Comparison of ENCODE assay signal across 8 mouse cellular contexts in genomic region chr11:79019839-79020534, GRCm38 (mm10). TPM values are rescaled to one million over a fixed set of nuclear protein-coding genes. Genes with fewer than 3 reads are reported as not detected.
DNase-seq lines count a peak whose midpoint lies in the region; ATAC-seq and TF ChIP-seq lines count a peak whose summit lies in the region.

No protein-coding gene starts in this region.

- no peaks in the 10 kb centered on the region for H3K27me3 ChIP-seq in liver, embryonic 12.5 days (replicated peaks)
- no peaks in the 10 kb centered on the region for H3K27me3 ChIP-seq in splenic B cell, adult 2 months (ENCODE audit: control insufficient read depth, insufficient read depth, low read length, poor library complexity, severe bottlenecking)
- H3K27me3 ChIP-seq in forebrain, embryonic 13.5 days: no peaks in the 10 kb centered on the region

- no peak overlapping the region for H3K4me2 ChIP-seq in liver, embryonic 12.5 days
- H3K4me2 ChIP-seq in forebrain, embryonic 13.5 days: no peak overlapping the region

- no peak overlapping the region for H3K27ac ChIP-seq in liver, embryonic 12.5 days
- H3K27ac ChIP-seq in layer of hippocampus, adult 2 months: peak overlapping the region; percentile 14; the same call in 1 of the 2 replicates
- no peak overlapping the region for H3K27ac ChIP-seq in forebrain, embryonic 13.5 days

- H3K4me3 ChIP-seq in liver, embryonic 12.5 days: no peak overlapping the region
- no peak overlapping the region for H3K4me3 ChIP-seq in layer of hippocampus, adult 2 months
- H3K4me3 ChIP-seq in forebrain, embryonic 13.5 days: no peak overlapping the region

- TF ChIP-seq CTCF in layer of hippocampus, adult 2 months (conservative IDR thresholded peaks at IDR 0.05): peak; percentile 75

- H3K4me1 ChIP-seq in liver, embryonic 12.5 days: peaks cover 55% of the 10 kb centered on the region
- no peaks in the 10 kb centered on the region for H3K4me1 ChIP-seq in forebrain, embryonic 13.5 days

- no peak overlapping the region for H3K9ac ChIP-seq in liver, embryonic 12.5 days
- no peak overlapping the region for H3K9ac ChIP-seq in forebrain, embryonic 13.5 days

- WGBS in liver, embryonic 12.5 days (ENCODE audit: insufficient replicate concordance): 61% methylated on average over 17 of the region's 17 CpGs
- 87% methylated on average over 17 of the region's 17 CpGs for WGBS in forebrain, embryonic 13.5 days

- DNase-seq in CD4-positive, CD25-positive, alpha-beta regulatory T cell, adult 2 months (ENCODE audit: low read depth, low spot score): peak; percentile 78
- peak; percentile 70 for DNase-seq in liver
- peak; percentile 63 to 73 for DNase-seq in adrenal gland, postnatal 36 days
- peak; percentile 46 to 58 for DNase-seq in layer of hippocampus, adult 2 months (ENCODE audit: low spot score in 2 of 2)
- peak; percentile 68 for DNase-seq in splenic B cell, adult 2 months (ENCODE audit: low read depth, low spot score)

- H3K9me3 ChIP-seq in liver, embryonic 12.5 days (replicated peaks): no peaks in the 10 kb centered on the region
- H3K9me3 ChIP-seq in forebrain, embryonic 13.5 days (replicated peaks): no peaks in the 10 kb centered on the region

- no peak for ATAC-seq in CD4-positive, CD25-positive, alpha-beta regulatory T cell, adult 4 months
- no peak for ATAC-seq in liver, embryonic 12.5 days
- ATAC-seq in forebrain, embryonic 13.5 days: no peak

- peaks cover 49% of the 10 kb centered on the region for H3K36me3 ChIP-seq in liver, embryonic 12.5 days
- no peaks in the 10 kb centered on the region for H3K36me3 ChIP-seq in splenic B cell, adult 2 months (ENCODE audit: control insufficient read depth, insufficient read depth, low read length, poor library complexity, severe bottlenecking)
- H3K36me3 ChIP-seq in forebrain, embryonic 13.5 days (ENCODE audit: poor library complexity, severe bottlenecking): peaks cover 58% of the 10 kb centered on the region

RNA-seq across cellular contexts. Expression of gene Lgals9, which starts 35.2 kb away (rescaled TPM):
- polyA plus RNA-seq in CD4-positive, CD25-positive, alpha-beta regulatory T cell, adult 4 months (2017; shearing (Covaris generic)): 100 to 1,000 TPM; 289 to 325 TPM
- polyA plus RNA-seq in liver, embryonic 12.5 days (2016; fragmentation: Nextera tagmentation; extraction: Ambion mirVana): 40.8 and 45.7 TPM in 2 replicates
- 10 to 100 TPM; 21.6 to 27.1 TPM for total RNA-seq in adrenal gland, postnatal 36 days (2021)
- 1 to 10 TPM; 4.0 to 4.1 TPM for total RNA-seq in layer of hippocampus, adult 2 months (2021)
- 3.8 and 3.9 TPM in 2 replicates for polyA plus RNA-seq in forebrain, embryonic 13.5 days (2015; fragmentation: Nextera tagmentation; extraction: Ambion mirVana)
